Mouse (Mus musculus) small intestine, adult 2 months (tissue): ENCODE data around the gene Reln.

ENCODE experiments used
- CTCF ChIP-seq: fragments of 200-500 bp; IDR thresholded peaks from 2 replicates; pipeline ENCODE4 v1.5.1; 2012; ENCODE audit warnings: low read depth, mild to moderate bottlenecking, control low read depth, inconsistent platforms, low read length, moderate library complexity, mixed read lengths; ENCODE audit not compliant: insufficient replicate concordance, insufficient read length; ENCODE audit errors: extremely low read depth
- POLR2A ChIP-seq: fragments of 200-500 bp; IDR thresholded peaks from 2 replicates; pipeline ENCODE4 v1.6.1; 2012; ENCODE audit warnings: low read depth, mild to moderate bottlenecking, control low read depth, inconsistent platforms, low read length, moderate library complexity

- TF ChIP-seq CTCF (no peak), POLR2A (no peak)
Measured at GRCm38 (mm10) chr5:22253318-22253717, 91.2 kb downstream of the Reln start.
